Comparison of ENCODE assay signal across 11 mouse cellular contexts in genomic region chr3:137057225-137057910, GRCm38 (mm10).
DNase-seq lines count a peak whose midpoint lies in the region; ATAC-seq and TF ChIP-seq lines count a peak whose summit lies in the region.
"Had no signal": no experiment of that assay in that cellular context is flagged by ENCODE, and none has a peak within 500 bp of the region (broad histone marks: within the 10 kb centered on the region; RNA-seq: fewer than 3 reads in every experiment).

No protein-coding gene starts in this region.

- WGBS in hindbrain, embryonic 16.5 days, result 12% methylated on average over 6 of the region's 6 CpGs
- WGBS in midbrain, embryonic 12.5 days, result 50% methylated on average over 6 of the region's 6 CpGs
- WGBS in kidney, adult 2 months, result 61% methylated on average over 6 of the region's 6 CpGs

- no peaks in the 10 kb centered on the region for H3K36me3 ChIP-seq in hindbrain, embryonic 16.5 days (ENCODE audit: control insufficient read depth, insufficient read depth, low read length)
- H3K36me3 ChIP-seq in midbrain, embryonic 12.5 days, result no peaks in the 10 kb centered on the region
- no peaks in the 10 kb centered on the region for H3K36me3 ChIP-seq in kidney, adult 2 months (ENCODE audit: control insufficient read depth, insufficient read depth, low read length)
- H3K36me3 ChIP-seq: embryonic facial prominence, embryonic 13.5 days had no signal

- no peaks in the 10 kb centered on the region for H3K27me3 ChIP-seq in hindbrain, embryonic 16.5 days (replicated peaks; ENCODE audit: control insufficient read depth, insufficient read depth, low read length)
- no peaks in the 10 kb centered on the region for H3K27me3 ChIP-seq in midbrain, embryonic 12.5 days
- no peaks in the 10 kb centered on the region for H3K27me3 ChIP-seq in kidney, adult 2 months (replicated peaks; ENCODE audit: control insufficient read depth, insufficient read depth, low read length)
- H3K27me3 ChIP-seq: embryonic facial prominence, embryonic 13.5 days had no signal

- peak overlapping the region; percentile 68 for H3K27ac ChIP-seq in cortical plate, adult 2 months (ENCODE audit: insufficient read depth, low read length)
- H3K27ac ChIP-seq in hindbrain, embryonic 16.5 days (ENCODE audit: low read depth, low read length), result peak overlapping the region; percentile 70
- 0 out of 2 replicates have a peak overlapping the region, but pooled peaks have one; percentile 20 for H3K27ac ChIP-seq in midbrain, embryonic 12.5 days (replicated peaks)
- H3K27ac ChIP-seq in kidney, adult 2 months (ENCODE audit: insufficient read depth, low read depth, low read length), result no peak overlapping the region
- H3K27ac ChIP-seq: embryonic facial prominence, embryonic 13.5 days had no signal

- no peak for TF ChIP-seq CTCF in cortical plate, adult 2 months (IDR thresholded peaks at IDR 0.05; ENCODE audit: extremely low read depth, insufficient read depth, low read length)
- TF ChIP-seq CTCF in kidney, adult 2 months (conservative IDR thresholded peaks at IDR 0.05; ENCODE audit: insufficient read depth, insufficient read length, low read depth, low read length), result no peak

- H3K4me3 ChIP-seq in cortical plate, adult 2 months (ENCODE audit: insufficient read depth, low read length), result no peak overlapping the region
- H3K4me3 ChIP-seq in hindbrain, embryonic 16.5 days (ENCODE audit: low read length), result peak overlapping the region; percentile 15
- H3K4me3 ChIP-seq in midbrain, embryonic 12.5 days, result no peak overlapping the region
- no peak overlapping the region for H3K4me3 ChIP-seq in kidney, adult 2 months (ENCODE audit: insufficient read depth, low read depth, low read length)
- H3K4me3 ChIP-seq: embryonic facial prominence, embryonic 13.5 days; myocyte had no signal

- no peaks in the 10 kb centered on the region for H3K9me3 ChIP-seq in hindbrain, embryonic 16.5 days (ENCODE audit: control insufficient read depth, low read length)
- H3K9me3 ChIP-seq in midbrain, embryonic 12.5 days, result no peaks in the 10 kb centered on the region

- DNase-seq in Muller cell, postnatal 12 days (ENCODE audit: inconsistent ontology term), result peak; percentile 38
- no peak for DNase-seq in T-cell, adult 2 months (ENCODE audit: low spot score)
- no peak for DNase-seq in adrenal gland, postnatal 14 days
- no peak for DNase-seq in kidney, adult 2 months
- no peak for DNase-seq in thymus, postnatal 25 days
- DNase-seq: kidney, adult 9 months had no signal

- H3K4me2 ChIP-seq in hindbrain, embryonic 16.5 days (ENCODE audit: low read length), result peak overlapping the region; percentile 50
- H3K4me2 ChIP-seq in midbrain, embryonic 12.5 days (replicated peaks), result no peak overlapping the region
- H3K4me2 ChIP-seq: embryonic facial prominence, embryonic 13.5 days had no signal

- H3K9ac ChIP-seq in hindbrain, embryonic 16.5 days (ENCODE audit: low read depth, low read length), result peak overlapping the region; percentile 2; the same call in 1 of the 2 replicates
- H3K9ac ChIP-seq in midbrain, embryonic 12.5 days (replicated peaks), result no peak overlapping the region
- H3K9ac ChIP-seq: embryonic facial prominence, embryonic 13.5 days had no signal

- peaks cover 4% of the 10 kb centered on the region; the same call in 1 of the 2 replicates for H3K4me1 ChIP-seq in cortical plate, adult 2 months (ENCODE audit: control insufficient read depth, insufficient read depth, low read length)
- peaks cover 8% of the 10 kb centered on the region for H3K4me1 ChIP-seq in hindbrain, embryonic 16.5 days (ENCODE audit: control insufficient read depth, insufficient read depth, low read depth, low read length)
- H3K4me1 ChIP-seq in midbrain, embryonic 12.5 days, result peaks cover 9% of the 10 kb centered on the region; the same call in 1 of the 2 replicates
- no peaks in the 10 kb centered on the region for H3K4me1 ChIP-seq in kidney, adult 2 months (ENCODE audit: control insufficient read depth, insufficient read depth, low read length)
- H3K4me1 ChIP-seq: embryonic facial prominence, embryonic 13.5 days had no signal

- TF ChIP-seq POLR2A in cortical plate, adult 2 months (IDR thresholded peaks at IDR 0.05; ENCODE audit: extremely low read depth, insufficient read depth, low read length), result no peak
- no peak for TF ChIP-seq POLR2A in kidney, adult 2 months (IDR thresholded peaks at IDR 0.05; ENCODE audit: low read depth, low read length)

- ATAC-seq in hindbrain, embryonic 16.5 days, result peak; percentile 96
- peak; percentile 80 for ATAC-seq in midbrain, embryonic 12.5 days (ENCODE audit: low FRiP score, low read depth)
